Mouse (Mus musculus) stomach, embryonic 15.5 days (tissue): ENCODE results near the gene Inpp1. TPM values are rescaled to one million over a fixed set of nuclear protein-coding genes. Genes with fewer than 3 reads are reported as not detected.
"Not testable (repeated sequence)": the region's sequence is repeated elsewhere in the genome, so short reads cannot be mapped to it uniquely, and the experiment has no call there.

Source experiments
- ATAC-seq: fragments of 200-750 bp; cut with Nextera tagmentation; 2 replicates; pipeline ENCODE4 v1.8.0; 2017; ENCODE audit warnings: low read depth, moderate number of reproducible peaks, moderate TSS enrichment; ENCODE audit not compliant: insufficient read depth, low FRiP score
- H3K27ac ChIP-seq: fragments of 300-500 bp; sonication (generic); 2 replicates; pipeline ENCODE4 v1.5.1; 2015; ENCODE audit warnings: mild to moderate bottlenecking, inconsistent platforms
- H3K27me3 ChIP-seq: fragments of 300-500 bp; sonication (generic); replicated peaks from 2 replicates; pipeline ENCODE4 v1.6.1; 2015; ENCODE audit warnings: inconsistent platforms
- H3K36me3 ChIP-seq: fragments of 300-500 bp; sonication (generic); 2 replicates; pipeline ENCODE4 v1.6.1; 2015; ENCODE audit warnings: inconsistent platforms
- H3K4me1 ChIP-seq: fragments of 300-500 bp; sonication (generic); 2 replicates; pipeline ENCODE4 v1.6.1; 2015; ENCODE audit warnings: inconsistent platforms
- H3K4me2 ChIP-seq: fragments of 300-500 bp; sonication (generic); 2 replicates; pipeline ENCODE4 v1.6.1; 2015; ENCODE audit warnings: mild to moderate bottlenecking, inconsistent platforms
- H3K4me3 ChIP-seq: fragments of 300-500 bp; sonication (generic); replicated peaks from 2 replicates; pipeline ENCODE4 v1.5.1; 2015; ENCODE audit warnings: inconsistent platforms
- H3K9ac ChIP-seq: fragments of 300-500 bp; sonication (generic); 2 replicates; pipeline ENCODE4 v1.6.1; 2015; ENCODE audit warnings: inconsistent platforms
- H3K9me3 ChIP-seq: fragments of 300-500 bp; sonication (generic); 2 replicates; pipeline ENCODE4 v1.6.1; 2016; ENCODE audit warnings: inconsistent platforms
- WGBS: fragments of 180-500 bp; shearing (Covaris S2); methylation state at CpG from one replicate; pipeline ENCODE4 v1.1.7; 2015; 5-methylcytosine and 5-hydroxymethylcytosine counted together
- polyA plus RNA-seq: library from polyadenylated mRNA; unstranded; fragments of >200 nt; fragmentation: Nextera tagmentation; extraction: Ambion mirVana; gene quantifications from 2 replicates; pipeline ENCODE4 v1.2.1, GENCODE M21; 2015

Gene Inpp1
- 15.9 and 19.8 TPM in 2 replicates for polyA plus RNA-seq

- H3K4me1 ChIP-seq, result peaks cover 4% of the 10 kb centered on the region; the same call in 1 of the 2 replicates
- no peaks in the 10 kb centered on the region for H3K27me3 ChIP-seq
- H3K9me3 ChIP-seq, result no peaks in the 10 kb centered on the region
- H3K9ac ChIP-seq, result peak within 1 kb of the TSS; percentile 59
- H3K36me3 ChIP-seq, result no peaks in the 10 kb centered on the region
- 1% methylated on average over 57 of the region's 59 CpGs for WGBS
- peak; percentile 87 for ATAC-seq
- peak within 1 kb of the TSS; percentile 64 for H3K4me3 ChIP-seq
- peak within 1 kb of the TSS; percentile 79 for H3K4me2 ChIP-seq
- H3K27ac ChIP-seq, result peak within 1 kb of the TSS; percentile 75
Observed at GRCm38 (mm10) chr1:52816910-52817812, at the start of gene Inpp1. Gene Inpp1 (minus strand): TSS chr1:52817688.

GRCm38 (mm10) chr1:52866007-52866406, 48.5 kb upstream of the Inpp1 start:
- H3K4me3 ChIP-seq, result no peak overlapping the region
- no peaks in the 10 kb centered on the region for H3K27me3 ChIP-seq
- H3K27ac ChIP-seq, result no peak overlapping the region
- H3K4me1 ChIP-seq, result no peaks in the 10 kb centered on the region
- no peak overlapping the region for H3K4me2 ChIP-seq
- H3K36me3 ChIP-seq, result no peaks in the 10 kb centered on the region
- no peak for ATAC-seq
- no peaks in the 10 kb centered on the region for H3K9me3 ChIP-seq
- 84% methylated on average over 3 of the region's 3 CpGs for WGBS
- no peak overlapping the region for H3K9ac ChIP-seq

GRCm38 (mm10) chr1:52864220-52864619, 46.7 kb upstream of the Inpp1 start:
- no peaks in the 10 kb centered on the region for H3K27me3 ChIP-seq
- no peak overlapping the region for H3K4me2 ChIP-seq
- no peak overlapping the region for H3K4me3 ChIP-seq
- ATAC-seq, result no peak
- H3K9me3 ChIP-seq, result no peaks in the 10 kb centered on the region
- H3K4me1 ChIP-seq, result no peaks in the 10 kb centered on the region
- 96% methylated on average over 1 of the region's 1 CpGs for WGBS
- peaks cover 3% of the 10 kb centered on the region; the same call in 1 of the 2 replicates for H3K36me3 ChIP-seq
- no peak overlapping the region for H3K9ac ChIP-seq
- no peak overlapping the region for H3K27ac ChIP-seq

GRCm38 (mm10) chr1:52855904-52856601, 38.6 kb upstream of the Inpp1 start:
- Histone ChIP-seq H3K9me3 (no peaks in the 10 kb centered on the region), H3K27me3 (no peaks in the 10 kb centered on the region), H3K4me1 (no peaks in the 10 kb centered on the region), H3K27ac (no peak overlapping the region), H3K36me3 (peaks cover 3% of the 10 kb centered on the region; the same call in 1 of the 2 replicates), H3K4me2 (no peak overlapping the region), H3K4me3 (no peak overlapping the region), H3K9ac (no peak overlapping the region)
- no peak for ATAC-seq
- WGBS, result 85% methylated on average over 7 of the region's 7 CpGs

GRCm38 (mm10) chr1:52854029-52854428, 36.5 kb upstream of the Inpp1 start:
- not testable (repeated sequence) for H3K36me3 ChIP-seq, H3K27ac ChIP-seq, H3K9me3 ChIP-seq, H3K4me3 ChIP-seq, ATAC-seq, H3K4me1 ChIP-seq, H3K27me3 ChIP-seq, H3K9ac ChIP-seq, H3K4me2 ChIP-seq
- 62% methylated on average over 1 of the region's 1 CpGs for WGBS

- Histone ChIP-seq H3K9ac (no peak overlapping the region), H3K36me3 (no peaks in the 10 kb centered on the region), H3K4me1 (no peaks in the 10 kb centered on the region; the same call in 1 of the 2 replicates), H3K27ac (no peak overlapping the region), H3K27me3 (no peaks in the 10 kb centered on the region), H3K9me3 (no peaks in the 10 kb centered on the region), H3K4me2 (no peak overlapping the region), H3K4me3 (no peak overlapping the region)
- ATAC-seq, result no peak
- WGBS, result 69% methylated on average over 4 of the region's 4 CpGs
Observed at GRCm38 (mm10) chr1:52849422-52849821, 31.9 kb upstream of the Inpp1 start.

GRCm38 (mm10) chr1:52846556-52846955, 29.1 kb upstream of the Inpp1 start:
- no peak for ATAC-seq
- Histone ChIP-seq H3K9me3 (no peaks in the 10 kb centered on the region), H3K4me2 (no peak overlapping the region), H3K27ac (no peak overlapping the region), H3K4me1 (no peaks in the 10 kb centered on the region; the same call in 1 of the 2 replicates), H3K36me3 (no peaks in the 10 kb centered on the region), H3K9ac (no peak overlapping the region), H3K4me3 (no peak overlapping the region), H3K27me3 (no peaks in the 10 kb centered on the region)
- WGBS, result 81% methylated on average over 4 of the region's 4 CpGs

- Histone ChIP-seq H3K4me2 (peak within 1 kb of the TSS; percentile 70), H3K27ac (peak within 1 kb of the TSS; percentile 77), H3K27me3 (no peaks in the 10 kb centered on the region), H3K9me3 (no peaks in the 10 kb centered on the region), H3K4me1 (no peaks in the 10 kb centered on the region; the same call in 1 of the 2 replicates), H3K4me3 (peak within 1 kb of the TSS; percentile 69), H3K9ac (peak within 1 kb of the TSS; percentile 60), H3K36me3 (no peaks in the 10 kb centered on the region)
- WGBS, result 2% methylated on average over 45 of the region's 45 CpGs
- peak; percentile 100 for ATAC-seq
Observed at GRCm38 (mm10) chr1:52844782-52845665, 27.5 kb upstream of the Inpp1 start, which contains the start of gene Hibch. Gene Hibch (plus strand): TSS chr1:52844929.

- ATAC-seq, result no peak
- peak overlapping the region; percentile 70 for H3K4me2 ChIP-seq
- peak overlapping the region; percentile 69; the same call in 1 of the 2 replicates for H3K4me3 ChIP-seq
- H3K9ac ChIP-seq, result no peak overlapping the region
- no peaks in the 10 kb centered on the region; the same call in 1 of the 2 replicates for H3K4me1 ChIP-seq
- no peaks in the 10 kb centered on the region for H3K36me3 ChIP-seq
- H3K9me3 ChIP-seq, result no peaks in the 10 kb centered on the region
- 17% methylated on average over 3 of the region's 3 CpGs for WGBS
- peak overlapping the region; percentile 49; the same call in 1 of the 2 replicates for H3K27ac ChIP-seq
- no peaks in the 10 kb centered on the region for H3K27me3 ChIP-seq
Observed at GRCm38 (mm10) chr1:52844354-52844753, 26.9 kb upstream of the Inpp1 start.

GRCm38 (mm10) chr1:52839099-52839498, 21.6 kb upstream of the Inpp1 start:
- H3K9ac ChIP-seq, result no peak overlapping the region
- ATAC-seq, result no peak
- WGBS, result 96% methylated on average over 3 of the region's 3 CpGs
- no peaks in the 10 kb centered on the region for H3K9me3 ChIP-seq
- H3K27me3 ChIP-seq, result no peaks in the 10 kb centered on the region
- H3K4me1 ChIP-seq, result no peaks in the 10 kb centered on the region
- no peak overlapping the region for H3K4me2 ChIP-seq
- no peak overlapping the region for H3K4me3 ChIP-seq
- H3K27ac ChIP-seq, result no peak overlapping the region
- no peaks in the 10 kb centered on the region for H3K36me3 ChIP-seq

GRCm38 (mm10) chr1:52817813-52818147, 292 bp upstream of the Inpp1 start:
- Histone ChIP-seq H3K9ac (peak overlapping the region; percentile 59), H3K27ac (peak overlapping the region; percentile 75; the same call in 1 of the 2 replicates), H3K27me3 (no peaks in the 10 kb centered on the region), H3K4me2 (peak overlapping the region; percentile 79), H3K4me3 (peak overlapping the region; percentile 64), H3K36me3 (no peaks in the 10 kb centered on the region), H3K4me1 (peaks cover 4% of the 10 kb centered on the region; the same call in 1 of the 2 replicates), H3K9me3 (no peaks in the 10 kb centered on the region)
- WGBS, result 3% methylated on average over 7 of the region's 7 CpGs
- no peak for ATAC-seq
